Mouse (Mus musculus) layer of hippocampus, adult 9-10 months (tissue): ENCODE data around the gene Rack1.
"Not testable (repeated sequence)": the region's sequence is repeated elsewhere in the genome, so short reads cannot be mapped to it uniquely, and the experiment has no call there.

Experiments
- DNase-seq: peaks from one replicate; pipeline ENCODE4 v3.0.0; 2022; ENCODE audit warnings: low spot score

Gene Rack1

GRCm38 (mm10) chr11:48841213-48841612 lies 41.1 kb downstream of the Rack1 start:
- DNase-seq = no peak

DNA sequence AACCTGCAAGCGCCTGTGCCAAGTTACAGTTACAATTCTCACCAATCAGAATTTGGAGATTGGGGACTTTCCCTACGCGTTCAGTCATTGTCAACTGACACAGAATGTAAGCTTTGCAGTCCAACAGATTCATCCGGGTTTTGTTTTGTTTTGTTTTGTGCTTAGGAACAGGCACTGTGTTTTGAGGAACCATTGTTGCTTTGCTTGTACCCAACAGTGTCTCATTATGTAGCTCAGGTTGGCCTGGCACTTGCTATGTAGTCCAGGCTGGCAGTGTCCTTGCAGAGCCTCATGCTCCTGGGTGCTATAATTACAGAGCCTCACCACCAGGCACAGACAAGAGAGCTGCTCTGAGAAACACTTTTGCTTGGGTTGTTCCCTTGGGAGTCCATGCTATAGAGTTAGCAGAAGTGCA lies 42.3 kb downstream of the Rack1 start:
- no peak for DNase-seq

DNA sequence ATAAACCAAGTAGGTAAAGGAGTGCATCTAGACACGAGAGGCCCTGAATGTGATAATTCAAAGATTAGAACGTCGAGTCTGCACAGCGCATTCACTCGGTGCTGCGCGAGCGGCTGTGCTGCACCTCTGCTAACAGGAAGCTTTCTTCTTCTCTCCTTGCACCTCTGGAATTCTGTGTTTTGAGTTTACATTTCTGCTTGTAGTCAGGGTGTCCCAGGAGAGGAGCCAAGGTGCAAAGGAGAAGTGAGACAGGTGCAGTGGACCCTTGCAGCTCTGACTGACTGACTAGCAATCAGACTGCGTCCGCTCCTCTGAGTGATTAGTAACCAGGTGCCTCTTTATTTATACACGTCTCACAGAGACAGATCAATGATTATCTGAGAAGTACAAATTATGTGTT lies 43.1 kb downstream of the Rack1 start:
- DNase-seq = no peak

DNA sequence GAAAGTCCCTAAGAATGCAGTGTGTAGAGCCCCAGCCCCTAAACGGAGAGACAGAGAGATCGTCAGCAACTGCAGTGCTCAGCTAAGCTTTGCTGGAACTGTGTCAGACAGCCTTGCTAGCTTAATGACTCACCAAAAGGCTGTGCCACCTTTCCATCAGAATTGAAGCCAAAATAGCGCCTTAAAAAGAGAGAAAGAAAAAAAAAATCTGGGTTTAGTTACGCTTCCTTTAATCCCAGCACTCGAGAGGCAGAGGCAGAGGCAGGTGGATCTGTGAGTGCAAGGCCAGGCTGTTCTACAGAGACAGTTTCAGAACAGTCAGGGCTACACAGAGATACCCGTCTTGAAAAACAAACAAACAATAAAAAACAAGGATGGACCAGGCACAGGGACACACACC lies 44.2 kb downstream of the Rack1 start:
- DNase-seq = no peak

GRCm38 (mm10) chr11:48845244-48845815 lies 45.2 kb downstream of the Rack1 start:
- no peak for DNase-seq

- not testable (repeated sequence) for DNase-seq
These were observed 46.2 kb downstream of the Rack1 start for GRCm38 (mm10) chr11:48846362-48846761.

DNA sequence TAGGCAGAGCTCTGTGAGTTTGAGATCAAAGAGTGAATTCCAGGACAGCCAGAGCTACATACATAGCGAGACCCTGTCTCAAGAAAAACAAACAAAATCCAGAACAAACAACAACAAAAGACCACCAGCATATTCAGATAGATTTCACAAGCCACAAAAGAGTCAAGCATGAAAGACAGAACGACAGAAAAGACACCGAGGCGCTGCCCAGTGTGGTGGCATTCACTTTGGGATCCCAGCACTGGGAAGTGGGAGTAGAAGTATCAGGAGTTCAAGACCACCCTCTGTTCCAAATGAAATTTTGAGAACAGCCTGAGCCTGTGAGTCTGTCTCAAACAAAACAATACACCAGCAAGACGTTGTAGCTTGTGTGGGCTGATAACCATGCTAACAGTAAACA lies 46.7 kb downstream of the Rack1 start:
- DNase-seq = no peak

DNA sequence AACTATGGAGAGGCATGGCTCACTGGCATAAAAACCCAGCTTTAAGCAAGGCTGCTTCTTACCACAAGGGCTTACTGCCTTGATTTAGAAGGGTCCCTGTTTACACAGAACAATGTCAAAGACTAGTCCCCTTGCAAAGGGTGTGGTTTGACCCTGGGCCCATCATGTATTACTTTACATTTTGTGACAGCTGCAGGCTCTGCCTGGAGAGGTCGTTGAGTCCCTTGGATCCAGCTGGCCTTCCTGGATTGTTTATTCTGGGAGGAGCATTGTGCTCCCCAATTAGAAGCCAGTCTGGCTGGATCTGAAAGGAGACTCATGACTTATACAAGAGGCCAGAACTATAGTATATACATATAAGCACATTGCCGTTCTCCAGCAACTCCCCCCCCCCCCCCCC lies 50.1 kb downstream of the Rack1 start:
- no peak for DNase-seq

- DNase-seq = no peak
These were observed 51.3 kb downstream of the Rack1 start for GRCm38 (mm10) chr11:48851270-48851995.

DNA sequence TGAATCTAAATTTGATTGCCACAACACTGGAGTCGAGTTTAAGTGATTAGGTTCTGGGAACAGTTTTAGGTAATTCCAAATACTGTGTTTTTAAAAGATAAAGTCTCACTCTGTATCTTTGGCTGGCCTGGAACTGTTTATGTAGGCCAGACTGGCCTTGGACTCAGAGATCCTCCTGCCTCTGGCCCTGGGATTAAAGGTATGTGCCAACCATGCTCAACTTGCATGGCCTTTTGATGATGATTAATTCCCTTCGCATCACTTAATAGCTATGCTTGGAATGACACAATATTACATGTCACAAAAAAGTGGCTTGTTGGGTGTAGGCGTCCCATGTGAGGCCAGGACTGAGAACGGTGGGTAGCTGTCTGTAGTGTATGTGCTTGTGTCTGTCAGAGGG lies 52.1 kb downstream of the Rack1 start:
- no peak for DNase-seq

GRCm38 (mm10) chr11:48852624-48853473 lies 52.7 kb downstream of the Rack1 start:
- no peak for DNase-seq

- peak; percentile 97 for DNase-seq
These were observed 53.5 kb downstream of the Rack1 start for GRCm38 (mm10) chr11:48853474-48854180.
